Mouse (Mus musculus) A20 (cell line): Measurements from ENCODE around the gene Tnrc6a.

Experiments
- DNase-seq: peaks from one replicate; pipeline ENCODE4 v3.0.0-alpha.2; 2011; ENCODE audit warnings: low read depth, low spot score

Gene Tnrc6a

DNA sequence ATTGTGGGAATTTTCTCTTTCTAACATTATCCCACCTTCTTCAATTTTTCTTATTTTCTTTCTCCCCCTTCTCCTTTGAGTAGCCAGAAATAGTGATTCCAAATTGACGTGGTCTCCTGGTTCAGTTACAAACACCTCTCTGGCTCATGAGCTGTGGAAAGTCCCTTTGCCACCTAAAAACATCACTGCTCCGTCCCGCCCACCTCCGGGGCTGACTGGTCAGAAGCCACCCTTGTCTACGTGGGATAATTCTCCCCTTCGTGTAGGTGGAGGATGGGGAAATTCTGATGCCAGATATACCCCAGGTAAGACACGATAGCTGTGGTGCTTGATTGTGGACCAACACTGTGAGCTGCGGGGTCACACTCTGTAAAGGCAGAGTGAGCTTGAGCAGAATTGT is 66.1 kb downstream of the Tnrc6a start:
- no peak for DNase-seq

- DNase-seq = no peak
These were observed 68.0 kb downstream of the Tnrc6a start for GRCm38 (mm10) chr7:123191731-123192130.

DNA sequence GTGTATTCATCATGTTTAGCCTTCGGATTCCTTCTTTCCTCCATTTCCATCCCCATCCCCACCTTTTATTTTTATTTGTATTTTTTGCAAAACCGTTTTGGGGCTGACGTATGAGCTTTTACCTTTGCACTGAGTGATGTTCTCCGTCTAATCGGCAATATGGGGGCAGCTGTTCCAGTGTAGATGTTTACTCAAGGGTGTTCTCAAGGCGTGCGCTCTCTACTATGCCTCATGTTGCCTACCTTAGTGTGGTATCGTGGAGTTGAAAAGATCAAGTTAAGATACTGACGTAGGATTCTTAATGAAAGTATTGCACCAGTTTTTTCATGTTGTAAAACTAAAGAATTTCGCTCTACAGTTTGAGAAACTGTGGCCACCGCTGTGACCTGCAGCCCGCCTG is 69.5 kb downstream of the Tnrc6a start:
- no peak for DNase-seq

- no peak for DNase-seq
These were observed 71.0 kb downstream of the Tnrc6a start for GRCm38 (mm10) chr7:123194696-123195095.

DNA sequence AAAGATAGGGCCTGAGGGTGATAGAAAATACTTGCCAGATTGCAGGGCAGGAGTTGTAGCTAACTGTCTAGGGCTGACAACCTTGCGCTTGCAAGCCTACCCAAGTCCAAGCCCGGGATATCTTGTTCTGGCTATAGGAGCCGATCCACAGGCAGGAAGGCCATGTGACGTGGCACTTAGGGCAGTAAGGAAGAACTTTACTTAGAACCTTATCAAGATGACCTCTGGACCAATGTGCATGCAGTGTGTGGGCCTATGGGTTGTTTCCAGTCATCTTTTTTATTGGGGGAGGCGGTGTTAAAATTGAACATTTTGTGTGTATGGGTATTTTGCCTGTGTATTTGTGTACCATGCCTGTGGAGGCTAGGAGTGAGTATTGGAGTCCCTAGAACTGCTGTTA is 72.7 kb downstream of the Tnrc6a start:
- DNase-seq = no peak

- peak; percentile 27 for DNase-seq
These were observed 75.0 kb downstream of the Tnrc6a start for GRCm38 (mm10) chr7:123198695-123199094.

DNA sequence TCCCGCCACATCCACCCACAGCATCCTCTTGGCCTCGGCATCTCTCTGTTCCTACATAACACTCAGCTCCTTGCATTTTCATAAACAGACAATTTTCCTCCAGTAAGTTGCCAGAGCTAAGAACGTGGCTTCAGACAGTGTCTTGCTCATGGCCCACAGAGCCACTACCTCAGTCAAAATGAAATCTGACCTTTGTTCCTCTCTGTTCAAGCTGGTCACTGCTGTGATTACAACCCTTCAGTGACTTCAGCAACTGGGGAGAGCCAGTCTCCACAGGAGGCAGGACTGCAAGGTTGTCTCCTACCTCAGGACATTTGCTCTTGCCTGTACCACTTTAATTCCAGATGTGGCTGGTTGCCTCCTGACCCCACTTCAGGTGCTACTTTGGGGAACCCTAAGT is 75.5 kb downstream of the Tnrc6a start:
- DNase-seq = no peak

- no peak for DNase-seq
These were observed 76.0 kb downstream of the Tnrc6a start for GRCm38 (mm10) chr7:123199656-123200206.

DNA sequence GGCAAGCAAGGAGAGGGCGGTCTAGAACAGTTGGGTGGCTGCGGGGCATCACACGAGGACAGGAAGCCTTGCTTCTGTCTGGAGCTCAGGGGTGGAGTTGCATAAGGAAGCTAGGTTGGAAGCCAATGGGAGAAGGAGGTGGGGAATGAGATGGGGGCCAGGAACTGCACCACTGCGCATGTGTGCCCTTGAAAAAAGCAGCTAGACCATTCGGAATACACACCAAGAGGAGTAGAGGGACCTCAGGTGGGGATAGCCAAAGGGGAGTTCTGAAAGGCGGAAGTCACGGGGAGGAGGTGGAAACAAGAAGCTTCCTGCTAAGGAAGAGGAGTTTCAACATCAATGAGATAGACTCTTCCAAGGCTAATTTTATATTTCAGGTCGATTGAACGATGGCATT is 77.0 kb downstream of the Tnrc6a start:
- no peak for DNase-seq

DNA sequence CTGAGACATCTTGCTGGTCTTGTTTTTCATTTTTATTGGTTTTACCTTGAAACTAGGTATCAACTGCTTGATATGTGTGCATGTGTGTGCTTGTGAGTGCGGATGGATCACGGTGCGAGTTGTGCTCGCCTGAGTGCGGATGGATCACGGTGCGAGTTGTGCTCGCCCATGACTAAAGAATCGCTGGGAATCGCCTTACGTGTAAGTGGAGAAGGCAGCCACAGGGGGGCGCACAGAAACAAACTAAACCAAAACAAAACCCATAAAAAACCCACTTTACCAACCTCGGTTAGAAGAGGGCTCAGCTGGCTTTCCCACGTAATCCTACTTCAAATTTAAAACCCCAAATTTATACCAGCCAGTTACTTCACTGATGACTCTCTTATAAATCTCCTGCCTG is 81.6 kb downstream of the Tnrc6a start:
- DNase-seq = peak; percentile 69

DNA sequence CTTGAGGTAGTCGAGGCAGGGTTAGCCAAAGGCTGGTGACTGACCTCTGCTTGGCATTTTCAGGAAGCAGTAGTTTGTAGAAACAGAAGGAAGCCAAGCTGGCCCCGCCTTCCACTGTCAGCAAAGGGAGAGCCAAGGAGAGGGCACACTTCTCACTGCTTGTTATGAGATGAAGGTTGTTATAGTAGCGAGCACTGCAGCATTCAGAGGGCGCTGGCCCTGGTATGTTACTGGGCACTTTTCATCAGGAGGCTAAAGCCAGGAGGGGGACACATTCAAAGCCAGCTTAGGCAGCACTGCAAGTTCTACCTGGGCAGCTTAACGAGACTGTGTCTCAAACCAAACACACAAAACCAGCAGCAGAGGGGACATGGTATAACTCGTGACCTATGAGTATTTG is 83.9 kb downstream of the Tnrc6a start:
- no peak for DNase-seq

DNA sequence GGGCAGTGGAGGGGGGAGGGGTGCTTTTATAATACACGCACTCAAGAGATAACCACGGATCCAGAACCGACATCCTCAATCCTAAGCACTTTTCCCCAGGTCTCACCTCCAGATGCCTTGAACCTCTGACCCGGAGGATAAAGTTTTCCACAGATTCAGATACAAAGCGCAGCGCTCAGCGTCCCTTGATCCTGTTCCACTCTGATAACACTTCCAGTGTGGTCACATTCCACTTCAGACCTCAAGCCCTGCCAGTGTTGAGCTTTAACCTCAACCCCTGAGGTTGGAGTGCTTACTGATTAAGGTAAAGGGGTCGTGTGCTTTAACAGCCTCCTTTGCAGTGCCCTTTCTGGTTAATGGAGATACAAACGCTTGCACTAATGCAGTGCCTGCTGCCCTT is 86.2 kb downstream of the Tnrc6a start:
- DNase-seq = no peak

DNA sequence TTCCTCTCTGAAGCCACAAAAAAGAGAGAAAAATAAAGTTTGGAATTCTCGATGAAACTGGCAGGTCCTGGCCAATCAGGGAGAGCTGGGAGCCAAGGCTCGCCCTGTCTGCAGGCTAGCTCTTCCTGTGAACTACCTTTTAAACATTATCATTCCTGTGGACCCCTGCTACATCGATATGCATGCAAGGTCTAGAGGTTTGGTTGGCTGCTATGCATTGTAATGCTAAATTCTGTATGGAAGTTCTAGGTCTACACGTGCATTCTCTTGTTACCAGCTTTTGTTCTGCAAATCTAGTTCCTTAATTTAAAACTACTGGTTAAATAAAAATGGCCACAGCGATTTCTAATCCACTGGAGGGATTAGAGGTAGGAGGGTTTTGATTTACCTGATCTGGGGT is 87.8 kb downstream of the Tnrc6a start:
- DNase-seq = no peak

DNA sequence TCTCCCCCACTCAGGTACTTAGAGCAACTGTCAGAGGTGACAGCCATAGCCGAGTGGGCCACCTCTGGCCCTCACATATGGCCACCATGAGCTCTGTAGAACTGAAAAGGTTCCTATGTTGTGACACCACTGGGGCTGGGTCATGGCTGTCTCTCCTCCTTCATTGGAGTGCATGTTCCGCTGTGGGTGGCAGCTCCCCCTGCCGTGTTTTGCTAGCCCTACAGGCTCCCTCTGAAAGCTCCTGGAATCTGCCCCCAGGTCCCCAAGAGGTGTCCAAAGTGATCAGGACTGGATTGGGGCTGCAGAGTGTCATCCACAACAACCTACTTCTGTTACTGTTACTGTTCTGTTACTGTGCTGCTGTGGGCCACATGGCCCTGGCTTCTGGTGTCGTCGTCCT is 88.6 kb downstream of the Tnrc6a start:
- DNase-seq = no peak

GRCm38 (mm10) chr7:123214365-123215075 is 90.8 kb downstream of the Tnrc6a start, which contains the start of gene Slc5a11:
Gene Slc5a11, plus strand, starts transcription at chr7:123214780.
- DNase-seq = no peak

- DNase-seq = no peak
These were observed 91.5 kb downstream of the Tnrc6a start for GRCm38 (mm10) chr7:123215138-123215537.

- no peak for DNase-seq
These were observed 94.0 kb downstream of the Tnrc6a start for GRCm38 (mm10) chr7:123217448-123218354.

- no peak for DNase-seq
These were observed 94.9 kb downstream of the Tnrc6a start for GRCm38 (mm10) chr7:123218620-123219019.

- DNase-seq = no peak
These were observed 96.3 kb downstream of the Tnrc6a start for GRCm38 (mm10) chr7:123219781-123220632.

GRCm38 (mm10) chr7:123220633-123220942 is 96.9 kb downstream of the Tnrc6a start:
- DNase-seq = no peak

DNA sequence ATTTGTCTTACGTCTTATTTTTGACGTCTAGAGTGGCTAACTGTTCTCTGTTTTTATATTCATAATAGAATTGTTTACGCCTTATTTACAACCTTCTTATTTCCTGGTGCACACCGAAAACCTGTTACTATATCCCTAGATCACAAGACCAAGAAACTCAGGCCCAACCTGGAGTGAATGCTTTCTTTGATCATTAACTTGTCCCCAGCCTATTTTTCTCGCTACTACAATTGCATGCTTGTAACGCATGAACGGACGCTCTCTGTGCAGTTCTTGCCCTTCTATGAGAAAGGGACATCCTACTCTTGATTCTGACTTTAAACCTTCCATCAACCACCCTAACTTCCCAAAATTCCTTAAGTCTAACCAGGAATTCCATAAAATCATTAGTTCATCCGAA is 100.4 kb downstream of the Tnrc6a start:
- DNase-seq = no peak

- no peak for DNase-seq
These were observed 101.5 kb downstream of the Tnrc6a start for GRCm38 (mm10) chr7:123225159-123225558.
